Mouse (Mus musculus) erythroblast, embryonic 14.5 days (primary cell): Measurements from ENCODE around the gene Gm17428.

Experiments used
- GATA1 ChIP-seq: IDR thresholded peaks from 2 replicates; pipeline ENCODE4 v1.6.1; 2012; ENCODE audit warnings: low read length, inconsistent platforms, mixed read lengths
- TAL1 ChIP-seq: IDR thresholded peaks from 3 replicates; pipeline ENCODE4 v1.6.1; 2012; ENCODE audit warnings: low read length, inconsistent platforms, mixed read lengths

DNA sequence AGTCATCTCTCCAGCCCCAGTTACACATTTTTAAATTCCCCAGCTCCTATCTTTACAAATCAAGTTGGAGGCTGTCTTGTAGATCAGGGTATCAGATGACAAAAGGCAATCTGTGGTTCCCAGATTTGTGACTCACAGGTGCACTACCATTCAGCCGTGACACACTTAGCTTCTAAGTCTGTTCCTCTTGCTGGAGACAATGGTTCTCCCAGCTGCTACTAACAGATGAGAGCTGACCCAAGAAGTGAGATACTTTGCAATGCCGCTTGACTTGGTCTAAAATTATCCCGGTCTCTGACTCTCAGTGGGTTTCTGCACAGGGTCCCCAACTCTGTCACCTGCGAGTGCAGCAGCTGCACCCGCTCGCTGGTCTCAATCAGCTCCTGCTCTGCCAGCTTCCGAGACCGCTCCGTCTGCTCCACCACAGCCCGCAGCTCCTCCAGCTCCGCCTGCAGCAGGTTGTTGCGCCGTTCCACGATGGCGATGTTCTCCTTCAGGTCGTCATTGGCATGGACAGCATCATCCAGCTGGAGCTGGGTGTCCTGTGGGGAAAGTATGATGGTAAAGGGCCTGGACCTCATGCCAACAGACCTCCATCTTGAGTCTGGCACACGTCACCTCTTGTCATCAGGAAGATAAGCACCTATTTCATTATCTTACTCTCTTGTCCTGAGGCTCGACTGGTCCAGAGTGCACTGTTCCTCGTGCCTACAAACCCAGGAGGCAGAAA, 30.6 kb upstream of the Gm17428 start:
- TF ChIP-seq TAL1 (no peak), GATA1 (no peak)
